Mouse (Mus musculus): ENCODE measurements around the gene Saal1.

DNA sequence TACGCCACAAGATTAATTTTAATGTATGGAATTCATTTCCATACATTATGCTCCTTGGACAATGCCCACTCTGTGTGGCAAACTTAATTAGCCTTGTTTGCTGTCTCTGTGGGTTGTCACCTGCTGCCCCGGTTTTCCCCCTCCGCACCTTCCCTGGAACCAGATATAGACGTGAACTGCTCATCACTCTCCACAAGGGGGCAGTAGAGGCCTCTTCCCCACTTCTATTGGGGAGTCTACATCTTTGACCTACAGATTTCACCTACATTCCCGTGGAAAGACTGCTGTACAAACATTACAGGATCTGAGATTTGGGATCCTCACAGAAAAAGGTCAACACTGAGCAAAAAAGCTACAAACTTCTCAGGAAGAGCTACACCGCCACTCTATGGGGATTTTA is 4.0 kb upstream of the Saal1 start:
- TF ChIP-seq POLR2A (IDR thresholded peaks at IDR 0.05; ENCODE audit: borderline replicate concordance, low read depth, low read length) (no peak), CTCF (IDR thresholded peaks at IDR 0.05; ENCODE audit: low read depth, low read length) (peak; percentile 59; the same call in 1 of the 2 replicates)

Measured in bone marrow macrophage, adult 2 months (primary cell).